Mouse (Mus musculus) CH12.LX (cell line): Measurements from ENCODE around the gene Gls2. TPM values are rescaled to one million over a fixed set of nuclear protein-coding genes. Genes with fewer than 3 reads are reported as not detected.
A peak's percentile ranks its signal among the peaks of the same experiment; 100 is the strongest.

Experiments used
- DNase-seq: peaks from one replicate; pipeline ENCODE4 v3.0.0-alpha.2; 2013; ENCODE audit errors: extremely low read depth
- H3K27ac ChIP-seq: 2 replicates; pipeline ENCODE4 v1.5.1; 2012; ENCODE audit warnings: low read depth, mild to moderate bottlenecking, control low read depth, moderate library complexity; ENCODE audit not compliant: insufficient read depth
- H3K27me3 ChIP-seq: replicated peaks from 2 replicates; pipeline ENCODE3; 2012; ENCODE audit warnings: inconsistent platforms
- H3K36me3 ChIP-seq, 2 experiments: replicated peaks in 1 of 2; 2 replicates each; pipeline versions ENCODE3 to v1.6.1; 2012; ENCODE audit warnings: inconsistent platforms in 1 of 2, low read length in 1 of 2, mild to moderate bottlenecking in 1 of 2, mixed read lengths in 1 of 2, moderate library complexity in 1 of 2; ENCODE audit not compliant: control insufficient read depth in 1 of 2, insufficient read depth in 1 of 2
- H3K4me1 ChIP-seq, 2 experiments: 2 replicates each; pipeline ENCODE4 v1.6.1; 2012; ENCODE audit warnings: inconsistent platforms in 1 of 2, moderate library complexity in 1 of 2; ENCODE audit not compliant: insufficient read depth in 2 of 2, control insufficient read depth in 1 of 2
- H3K4me2 ChIP-seq: 2 replicates; pipeline ENCODE4 v1.6.1; 2012; ENCODE audit warnings: low read depth, mild to moderate bottlenecking, control low read depth; ENCODE audit not compliant: poor library complexity, insufficient read depth, severe bottlenecking
- H3K4me3 ChIP-seq, 3 experiments: fragments of 150-350 bp in 1 of 3; sonication (generic) in 1 of 3; replicated peaks in 1 of 3; 2 replicates each; pipeline versions ENCODE3 to v1.5.1; 2011 to 2012; ENCODE audit warnings: low read depth in 2 of 3, low read length in 2 of 3, mild to moderate bottlenecking in 2 of 3, moderate library complexity in 2 of 3, control low read depth in 1 of 3, improper control_type of control experiment in 1 of 3, inconsistent platforms in 1 of 3, mixed read lengths in 1 of 3; ENCODE audit not compliant: poor library complexity in 1 of 3
- H3K79me2 ChIP-seq: replicated peaks from 2 replicates; pipeline ENCODE4 v1.6.1; 2012; ENCODE audit warnings: mild to moderate bottlenecking, moderate library complexity; ENCODE audit not compliant: control insufficient read depth, poor library complexity, insufficient read depth, severe bottlenecking; ENCODE audit errors: extremely low read depth
- H3K9ac ChIP-seq: 2 replicates; pipeline ENCODE4 v1.6.1; 2012; ENCODE audit warnings: low read depth, mild to moderate bottlenecking, control low read depth, moderate library complexity; ENCODE audit not compliant: insufficient read depth
- H3K9me3 ChIP-seq: replicated peaks from 2 replicates; pipeline ENCODE3; 2012; ENCODE audit warnings: low read length, inconsistent platforms, mixed read lengths
- BHLHE40 ChIP-seq: IDR thresholded peaks from 2 replicates; pipeline ENCODE4 v1.6.1; 2011; ENCODE audit warnings: mild to moderate bottlenecking, low read depth, low read length, improper control_type of control experiment
- CHD1 ChIP-seq: IDR thresholded peaks from 2 replicates; pipeline ENCODE4 v1.6.1; 2012; ENCODE audit warnings: low read depth, low read length, improper control_type of control experiment, inconsistent platforms
- CHD2 ChIP-seq: IDR thresholded peaks from 2 replicates; pipeline ENCODE4 v1.6.1; 2011; ENCODE audit warnings: low read length, improper control_type of control experiment
- CTCF ChIP-seq, 2 experiments: IDR thresholded peaks in 1 of 2; conservative IDR thresholded peaks in 1 of 2; 2 replicates each; pipeline ENCODE4 v1.5.1; 2011 to 2012; ENCODE audit warnings: low read depth in 2 of 2, low read length in 2 of 2, improper control_type of control experiment in 1 of 2, inconsistent platforms in 1 of 2, mild to moderate bottlenecking in 1 of 2, moderate library complexity in 1 of 2
- E2F4 ChIP-seq: IDR thresholded peaks from 2 replicates; pipeline ENCODE4 v1.6.1; 2011; ENCODE audit warnings: low read depth, low read length, improper control_type of control experiment; ENCODE audit not compliant: insufficient replicate concordance
- ETS1 ChIP-seq: conservative IDR thresholded peaks from 2 replicates; pipeline ENCODE4 v1.6.1; 2012; ENCODE audit warnings: low read depth, mild to moderate bottlenecking, inconsistent platforms, low read length, improper control_type of control experiment, moderate library complexity
- GABPA ChIP-seq: IDR thresholded peaks from 2 replicates; pipeline ENCODE4 v1.6.1; 2012; ENCODE audit warnings: low read depth, low read length, improper control_type of control experiment, inconsistent platforms; ENCODE audit not compliant: insufficient replicate concordance
- HCFC1 ChIP-seq: IDR thresholded peaks from 2 replicates; pipeline ENCODE4 v1.6.1; 2012; ENCODE audit warnings: low read depth, mild to moderate bottlenecking, inconsistent platforms, low read length, improper control_type of control experiment
- IRF4 ChIP-seq: IDR thresholded peaks from 2 replicates; pipeline ENCODE4 v1.6.1; 2014; ENCODE audit warnings: low read depth, mild to moderate bottlenecking, inconsistent platforms, low read length, improper control_type of control experiment
- JUN ChIP-seq: IDR thresholded peaks from 2 replicates; pipeline ENCODE4 v1.6.1; 2011; ENCODE audit warnings: low read depth, mild to moderate bottlenecking, low read length, improper control_type of control experiment, moderate library complexity; ENCODE audit not compliant: insufficient read depth
- JUND ChIP-seq: conservative IDR thresholded peaks from 2 replicates; pipeline ENCODE4 v1.6.1; 2011; ENCODE audit warnings: low read depth, low read length, improper control_type of control experiment
- KAT2A ChIP-seq: IDR thresholded peaks from 2 replicates; pipeline ENCODE4 v1.6.1; 2012; ENCODE audit warnings: low read length, improper control_type of control experiment, inconsistent platforms; ENCODE audit not compliant: insufficient replicate concordance
- MAX ChIP-seq: IDR thresholded peaks from 2 replicates; pipeline ENCODE4 v1.6.1; 2011; ENCODE audit warnings: low read length, improper control_type of control experiment
- MAZ ChIP-seq: IDR thresholded peaks from 2 replicates; pipeline ENCODE4 v1.6.1; 2012; ENCODE audit warnings: low read depth, mild to moderate bottlenecking, inconsistent platforms, low read length, improper control_type of control experiment, moderate library complexity
- MEF2A ChIP-seq: IDR thresholded peaks from 2 replicates; pipeline ENCODE4 v1.6.1; 2014; ENCODE audit warnings: low read depth, mild to moderate bottlenecking, inconsistent platforms, low read length, improper control_type of control experiment, borderline replicate concordance
- MXI1 ChIP-seq: IDR thresholded peaks from 2 replicates; pipeline ENCODE4 v1.6.1; 2011; ENCODE audit warnings: mild to moderate bottlenecking, low read depth, low read length, improper control_type of control experiment
- MYC ChIP-seq: IDR thresholded peaks from 2 replicates; pipeline ENCODE4 v1.6.1; 2011; ENCODE audit warnings: low read depth, mild to moderate bottlenecking, improper control_type of control experiment, low read length
- NRF1 ChIP-seq: IDR thresholded peaks from 2 replicates; pipeline ENCODE4 v1.6.1; 2014; ENCODE audit warnings: low read depth, mild to moderate bottlenecking, inconsistent platforms, low read length, improper control_type of control experiment, moderate library complexity
- PAX5 ChIP-seq: IDR thresholded peaks from 2 replicates; pipeline ENCODE4 v1.6.1; 2012; ENCODE audit warnings: low read length, inconsistent platforms, mixed read lengths
- POLR2A ChIP-seq: IDR thresholded peaks from 2 replicates; pipeline ENCODE4 v1.6.1; 2011; ENCODE audit warnings: low read depth, mild to moderate bottlenecking, improper control_type of control experiment, low read length
- RAD21 ChIP-seq: IDR thresholded peaks from 2 replicates; pipeline ENCODE4 v1.6.1; 2011; ENCODE audit warnings: low read depth, mild to moderate bottlenecking, low read length, improper control_type of control experiment, moderate library complexity
- RCOR1 ChIP-seq: conservative IDR thresholded peaks from 2 replicates; pipeline ENCODE4 v1.6.1; 2012; ENCODE audit warnings: low read depth, mild to moderate bottlenecking, inconsistent platforms, low read length, improper control_type of control experiment
- SIN3A ChIP-seq: IDR thresholded peaks from 2 replicates; pipeline ENCODE4 v1.6.1; 2012; ENCODE audit warnings: low read length, improper control_type of control experiment, inconsistent platforms
- SMC3 ChIP-seq: IDR thresholded peaks from 2 replicates; pipeline ENCODE4 v1.6.1; 2011; ENCODE audit warnings: low read depth, low read length, improper control_type of control experiment
- TBP ChIP-seq: conservative IDR thresholded peaks from 2 replicates; pipeline ENCODE4 v1.6.1; 2011; ENCODE audit warnings: low read depth, low read length, improper control_type of control experiment
- TCF12 ChIP-seq: IDR thresholded peaks from 2 replicates; pipeline ENCODE4 v1.6.1; 2014; ENCODE audit warnings: low read depth, mild to moderate bottlenecking, inconsistent platforms, low read length, improper control_type of control experiment
- USF1 ChIP-seq: IDR thresholded peaks from 2 replicates; pipeline ENCODE4 v1.6.1; 2014; ENCODE audit warnings: low read depth, mild to moderate bottlenecking, inconsistent platforms, low read length, improper control_type of control experiment
- USF2 ChIP-seq: conservative IDR thresholded peaks from 2 replicates; pipeline ENCODE4 v1.6.1; 2011; ENCODE audit warnings: low read depth, low read length, improper control_type of control experiment
- ZC3H11A ChIP-seq: IDR thresholded peaks from 2 replicates; pipeline ENCODE4 v1.6.1; 2012; ENCODE audit warnings: low read depth, mild to moderate bottlenecking, inconsistent platforms, low read length, improper control_type of control experiment
- ZKSCAN1 ChIP-seq: IDR thresholded peaks from 2 replicates; pipeline ENCODE4 v1.6.1; 2012; ENCODE audit warnings: low read depth, inconsistent platforms, low read length, improper control_type of control experiment, borderline replicate concordance
- ZNF384 ChIP-seq: IDR thresholded peaks from 2 replicates; pipeline ENCODE4 v1.6.1; 2012; ENCODE audit warnings: low read depth, low read length, improper control_type of control experiment, inconsistent platforms
- dilution Hi-C: fragments of 300-500 bp; cut with MboI; formaldehyde crosslinking; loops from 2 replicates; pipeline ENCODE4 v1.14.3; 2020; ENCODE audit warnings: low sequenced_read_pairs; ENCODE audit not compliant: extremely low pct_unique_long_range_greater_than_20kb, extremely low pct_ligation_motif_present
- in situ Hi-C: fragments of 300-500 bp; cut with MboI; formaldehyde crosslinking; loops from 3 replicates; pipeline ENCODE4 v1.14.3; 2019; ENCODE audit warnings: low sequenced_read_pairs, low pct_ligation_motif_present, low pct_unique_long_range_greater_than_20kb, mixed read lengths
- polyA plus RNA-seq: library from polyadenylated mRNA; unstranded; fragments of >175 nt; gene quantifications from 2 replicates; pipeline ENCODE4 v1.2.1, GENCODE M21; 2012; ENCODE audit warnings: low read depth; ENCODE audit not compliant: insufficient read length
- total RNA-seq, 2 experiments: library from RNA; depleted of rRNA; stranded (reverse); fragments of 300-350 nt in 1 of 2; fragments of >200 nt in 1 of 2; gene quantifications; 2 replicates each; pipeline ENCODE4 v1.2.3; 2012 to 2014

Gls2 gene
- total and polyA plus RNA-seq, 3 experiments: 0.86 to 2.2 (median 1.9) TPM

GRCm38 (mm10) chr10:128175996-128176755, 18.1 kb upstream of the Gls2 start:
- Histone ChIP-seq H3K4me3 (peak overlapping the region; percentile 63 to 91 (median 72)), H3K79me2 (peaks cover 7% of the 10 kb centered on the region; the same call in 1 of the 2 replicates), H3K4me2 (peak overlapping the region; percentile 76), H3K36me3 (no peaks in the 10 kb centered on the region), H3K27me3 (no peaks in the 10 kb centered on the region), H3K9ac (peak overlapping the region; percentile 58), H3K27ac (no peak overlapping the region), H3K4me1 (peaks cover 3 to 23% of the 10 kb centered on the region in 2 experiments; a peak in 3 of 4 replicates), H3K9me3 (no peaks in the 10 kb centered on the region)
- DNase-seq: peak; percentile 77
- TF ChIP-seq IRF4: peak; percentile 75; the same call in 1 of the 2 replicates
- no peak for TF ChIP-seq KAT2A
- no peak; the same call in 1 of the 2 replicates for TF ChIP-seq MAX
- no peak for TF ChIP-seq ZKSCAN1
- peak; percentile 72 for TF ChIP-seq MYC
- TF ChIP-seq HCFC1: peak; percentile 71
- TF ChIP-seq ETS1: peak; percentile 64; the same call in 1 of the 2 replicates
- TF ChIP-seq CHD1: no peak
- peak; percentile 98 for TF ChIP-seq SIN3A
- TF ChIP-seq RAD21: no peak
- peak; percentile 83 for TF ChIP-seq TBP
- no peak for TF ChIP-seq PAX5
- TF ChIP-seq ZC3H11A: no peak
- TF ChIP-seq NRF1: no peak
- TF ChIP-seq MEF2A: peak; percentile 27; the same call in 1 of the 2 replicates
- TF ChIP-seq POLR2A: peak; percentile 48; the same call in 1 of the 2 replicates
- peak; percentile 71 for TF ChIP-seq JUND
- TF ChIP-seq E2F4: 0 out of 2 replicates have a peak, but pooled peaks have one; percentile 34
- TF ChIP-seq CHD2: no peak
- 0 out of 2 replicates have a peak, but pooled peaks have one; percentile 38 for TF ChIP-seq BHLHE40
- TF ChIP-seq RCOR1: no peak
- TF ChIP-seq USF2: no peak
- TF ChIP-seq CTCF (conservative IDR thresholded peaks at IDR 0.05 in 1 of 2, IDR thresholded peaks at IDR 0.05 in 1 of 2; ENCODE audit: low read depth in 2 of 2, low read length in 2 of 2): no peak
- peak; percentile 24 for TF ChIP-seq MXI1
- no peak; the same call in 1 of the 2 replicates for TF ChIP-seq ZNF384
- no peak; the same call in 1 of the 2 replicates for TF ChIP-seq GABPA
- TF ChIP-seq SMC3: no peak
- TF ChIP-seq MAZ: peak; percentile 95
- no peak for TF ChIP-seq USF1
- TF ChIP-seq JUN: peak; percentile 37; the same call in 1 of the 2 replicates
- TF ChIP-seq TCF12: peak; percentile 52; the same call in 1 of the 2 replicates
- dilution Hi-C loops: no loop called here
- in situ Hi-C loops: loop anchor here (25.0 kb wide), 1 partner anchor 239 kb away; no protein-coding TSS in a partner anchor
